Comparison of ENCODE assay signal across 8 mouse cellular contexts in genomic region chr11:104550406-104550974, GRCm38 (mm10). TPM values are rescaled to one million over a fixed set of nuclear protein-coding genes. Genes with fewer than 3 reads are reported as not detected.
DNase-seq lines count a peak whose midpoint lies in the region; ATAC-seq and TF ChIP-seq lines count a peak whose summit lies in the region.

TSS of gene Cdc27 (minus strand) at chr11:104550620.
TSS of gene Myl4 (plus strand) at chr11:104550663.

- TF ChIP-seq POLR2A in CH12.LX (IDR thresholded peaks at IDR 0.05; ENCODE audit: low read depth, low read length): peak; percentile 98

- peaks cover 4 to 45% of the 10 kb centered on the region in 2 experiments; a peak in 3 of 4 replicates for H3K4me1 ChIP-seq in CH12.LX (ENCODE audit: control insufficient read depth in 1 of 2, insufficient read depth in 2 of 2)
- no peaks in the 10 kb centered on the region; the same call in 1 of the 2 replicates for H3K4me1 ChIP-seq in forebrain, embryonic 11.5 days (replicated peaks; ENCODE audit: control insufficient read depth, insufficient read depth, low read length)
- H3K4me1 ChIP-seq in heart, embryonic 16.5 days (ENCODE audit: control insufficient read depth, insufficient read depth, low read length): peaks cover 20% of the 10 kb centered on the region
- peaks cover 36% of the 10 kb centered on the region for H3K4me1 ChIP-seq in liver, embryonic 15.5 days (replicated peaks)
- peaks cover 6% of the 10 kb centered on the region; the same call in 1 of the 2 replicates for H3K4me1 ChIP-seq in neural tube, embryonic 12.5 days

- H3K4me2 ChIP-seq in CH12.LX (ENCODE audit: insufficient read depth, low read depth, poor library complexity, severe bottlenecking): peak within 1 kb of the TSS; percentile 79
- H3K4me2 ChIP-seq in forebrain, embryonic 11.5 days (ENCODE audit: low read depth, low read length, severe bottlenecking): peak within 1 kb of the TSS; percentile 80
- peak within 1 kb of the TSS; percentile 87 for H3K4me2 ChIP-seq in heart, embryonic 16.5 days (ENCODE audit: low read depth, low read length)
- H3K4me2 ChIP-seq in liver, embryonic 15.5 days: peak within 1 kb of the TSS; percentile 76
- H3K4me2 ChIP-seq in neural tube, embryonic 12.5 days (replicated peaks): peak within 1 kb of the TSS; percentile 76

- H3K79me2 ChIP-seq in CH12.LX (replicated peaks; ENCODE audit: control insufficient read depth, extremely low read depth, insufficient read depth, poor library complexity, severe bottlenecking): peaks cover 44% of the 10 kb centered on the region

- H3K36me3 ChIP-seq in CH12.LX (replicated peaks in 1 of 2; ENCODE audit: control insufficient read depth in 1 of 2, insufficient read depth in 1 of 2, low read length in 1 of 2): peaks cover under 1 to 18% of the 10 kb centered on the region in 2 experiments
- H3K36me3 ChIP-seq in forebrain, embryonic 11.5 days (ENCODE audit: control insufficient read depth, insufficient read depth, low read length): no peaks in the 10 kb centered on the region
- H3K36me3 ChIP-seq in heart, embryonic 16.5 days (ENCODE audit: control insufficient read depth, insufficient read depth): no peaks in the 10 kb centered on the region
- H3K36me3 ChIP-seq in liver, embryonic 15.5 days (replicated peaks): peaks cover 9% of the 10 kb centered on the region
- no peaks in the 10 kb centered on the region for H3K36me3 ChIP-seq in neural tube, embryonic 12.5 days

- no peak for TF ChIP-seq RAD21 in CH12.LX (IDR thresholded peaks at IDR 0.05; ENCODE audit: low read depth, low read length)

- H3K27me3 ChIP-seq in CH12.LX (replicated peaks): no peaks in the 10 kb centered on the region
- H3K27me3 ChIP-seq in forebrain, embryonic 11.5 days (ENCODE audit: control insufficient read depth, insufficient read depth, low read length): no peaks in the 10 kb centered on the region
- H3K27me3 ChIP-seq in heart, embryonic 16.5 days (ENCODE audit: control insufficient read depth, insufficient read depth, low read length): no peaks in the 10 kb centered on the region
- no peaks in the 10 kb centered on the region for H3K27me3 ChIP-seq in liver, embryonic 15.5 days
- no peaks in the 10 kb centered on the region for H3K27me3 ChIP-seq in neural tube, embryonic 12.5 days (replicated peaks)

- H3K27ac ChIP-seq in CH12.LX (ENCODE audit: insufficient read depth, low read depth): peak within 1 kb of the TSS; percentile 85
- H3K27ac ChIP-seq in forebrain, embryonic 11.5 days (ENCODE audit: low read depth, low read length): peak within 1 kb of the TSS; percentile 54; the same call in 1 of the 2 replicates
- peak within 1 kb of the TSS; percentile 95 for H3K27ac ChIP-seq in heart, embryonic 16.5 days (ENCODE audit: low read length)
- peak within 1 kb of the TSS; percentile 90 for H3K27ac ChIP-seq in liver, embryonic 15.5 days (replicated peaks)
- peak within 1 kb of the TSS; percentile 76 for H3K27ac ChIP-seq in neural tube, embryonic 12.5 days

- TF ChIP-seq CTCF in CH12.LX (conservative IDR thresholded peaks at IDR 0.05 in 1 of 2, IDR thresholded peaks at IDR 0.05 in 1 of 2; ENCODE audit: low read depth in 2 of 2, low read length in 2 of 2): 0 out of 4 replicates have a peak, but pooled peaks of 1 of the 2 experiments have one; percentile 9

- H3K9ac ChIP-seq in CH12.LX (ENCODE audit: insufficient read depth, low read depth): peak within 1 kb of the TSS; percentile 98
- peak within 1 kb of the TSS; percentile 99 for H3K9ac ChIP-seq in forebrain, embryonic 11.5 days (ENCODE audit: low read length)
- H3K9ac ChIP-seq in heart, embryonic 16.5 days (ENCODE audit: low read length): peak within 1 kb of the TSS; percentile 100
- peak within 1 kb of the TSS; percentile 99 for H3K9ac ChIP-seq in liver, embryonic 15.5 days
- H3K9ac ChIP-seq in neural tube, embryonic 12.5 days: peak within 1 kb of the TSS; percentile 99

- H3K9me3 ChIP-seq in CH12.LX (replicated peaks; ENCODE audit: low read length): no peaks in the 10 kb centered on the region
- no peaks in the 10 kb centered on the region for H3K9me3 ChIP-seq in forebrain, embryonic 11.5 days (ENCODE audit: control insufficient read depth, low read length)
- H3K9me3 ChIP-seq in heart, embryonic 16.5 days (replicated peaks; ENCODE audit: control insufficient read depth, low read length): no peaks in the 10 kb centered on the region
- H3K9me3 ChIP-seq in liver, embryonic 15.5 days (replicated peaks): no peaks in the 10 kb centered on the region
- no peaks in the 10 kb centered on the region for H3K9me3 ChIP-seq in neural tube, embryonic 12.5 days

- WGBS in forebrain, embryonic 11.5 days: under 1% methylated on average over 35 of the region's 35 CpGs
- under 1% methylated on average over 35 of the region's 35 CpGs for WGBS in heart, embryonic 16.5 days
- WGBS in liver, embryonic 15.5 days (ENCODE audit: insufficient replicate concordance): under 1% methylated on average over 35 of the region's 35 CpGs
- WGBS in neural tube, embryonic 12.5 days: under 1% methylated on average over 35 of the region's 35 CpGs

- in situ Hi-C loops in CH12.LX (cut with MboI; ENCODE audit: low pct_ligation_motif_present, low pct_unique_long_range_greater_than_20kb, low sequenced_read_pairs): no loop called here

- no peak for TF ChIP-seq EP300 in CH12.LX (IDR thresholded peaks at IDR 0.05; ENCODE audit: low read length)

- dilution Hi-C loops in CH12.LX (cut with MboI; ENCODE audit: extremely low pct_ligation_motif_present, extremely low pct_unique_long_range_greater_than_20kb, low sequenced_read_pairs): no loop called here

- DNase-seq in CH12.LX (ENCODE audit: extremely low read depth): peak; percentile 100
- DNase-seq in c-Kit-positive CD71-positive TER-119-negative erythroid progenitor cells, embryonic 14.5 days (ENCODE audit: low read depth): peak; percentile 99
- peak; percentile 99 for DNase-seq in forebrain, embryonic 11.5 days (ENCODE audit: low spot score)
- DNase-seq in kidney, postnatal 36 days: peak; percentile 98 to 99
- peak; percentile 95 for DNase-seq in telencephalon, adult 2 months (ENCODE audit: low read depth, low spot score)

- peak; percentile 98 for ATAC-seq in forebrain, embryonic 11.5 days (replicated peaks; ENCODE audit: low FRiP score)
- ATAC-seq in heart, embryonic 16.5 days (replicated peaks; ENCODE audit: extremely low read depth, insufficient read depth, low FRiP score): peak; percentile 95
- ATAC-seq in liver, embryonic 15.5 days (ENCODE audit: insufficient read depth): peak; percentile 91
- ATAC-seq in neural tube, embryonic 12.5 days (ENCODE audit: low FRiP score, low read depth): peak; percentile 96

- peak within 1 kb of the TSS; percentile 84 to 98 (median 95) for H3K4me3 ChIP-seq in CH12.LX (replicated peaks in 1 of 3; ENCODE audit: low read depth in 2 of 3, low read length in 2 of 3, poor library complexity in 1 of 3)
- peak within 1 kb of the TSS; percentile 95 for H3K4me3 ChIP-seq in forebrain, embryonic 11.5 days (ENCODE audit: low read depth, low read length)
- H3K4me3 ChIP-seq in heart, embryonic 16.5 days (ENCODE audit: low read length): peak within 1 kb of the TSS; percentile 98
- H3K4me3 ChIP-seq in liver, embryonic 15.5 days (replicated peaks): peak within 1 kb of the TSS; percentile 98
- H3K4me3 ChIP-seq in neural tube, embryonic 12.5 days: peak within 1 kb of the TSS; percentile 95

TF ChIP-seq in CH12.LX, 34 proteins besides CTCF, POLR2A, EP300 and RAD21 (continues in another document):
- TF ChIP-seq UBTF (IDR thresholded peaks at IDR 0.05; ENCODE audit: low read depth, low read length) (0 out of 2 replicates have a peak, but pooled peaks have one; percentile 4), NRF1 (IDR thresholded peaks at IDR 0.05; ENCODE audit: low read depth, low read length) (0 out of 2 replicates have a peak, but pooled peaks have one; percentile 3), NELFE (IDR thresholded peaks at IDR 0.05; ENCODE audit: low read depth, low read length) (peak; percentile 90), POLR2AphosphoS2 (IDR thresholded peaks at IDR 0.05; ENCODE audit: low read depth, low read length) (peak; percentile 90; the same call in 1 of the 2 replicates), MYC (IDR thresholded peaks at IDR 0.05; ENCODE audit: low read depth, low read length) (no peak; the same call in 1 of the 2 replicates), MXI1 (IDR thresholded peaks at IDR 0.05; ENCODE audit: low read depth, low read length) (peak; percentile 12), MEF2A (IDR thresholded peaks at IDR 0.05; ENCODE audit: borderline replicate concordance, low read depth, low read length) (peak; percentile 33; the same call in 1 of the 2 replicates), CHD2 (IDR thresholded peaks at IDR 0.05; ENCODE audit: low read length) (peak; percentile 42; the same call in 1 of the 2 replicates), PAX5 (IDR thresholded peaks at IDR 0.05; ENCODE audit: low read length) (no peak), IRF4 (IDR thresholded peaks at IDR 0.05; ENCODE audit: low read depth, low read length) (peak; percentile 1; the same call in 1 of the 2 replicates), MAX (IDR thresholded peaks at IDR 0.05; ENCODE audit: low read length) (peak; percentile 2; the same call in 1 of the 2 replicates), TCF12 (IDR thresholded peaks at IDR 0.05; ENCODE audit: low read depth, low read length) (peak; percentile 77), ELF1 (IDR thresholded peaks at IDR 0.05; ENCODE audit: low read depth, low read length) (peak; percentile 91), KAT2A (IDR thresholded peaks at IDR 0.05; ENCODE audit: insufficient replicate concordance, low read length) (peak; percentile 78; the same call in 1 of the 2 replicates), ZNF384 (IDR thresholded peaks at IDR 0.05; ENCODE audit: low read depth, low read length) (no peak)

RNA-seq across cellular contexts. Expression of gene Cdc27, which starts in this region (rescaled TPM):
- total RNA-seq in CH12.LX (2012; rRNA removed) (34.0 and 38.7 TPM in 2 replicates), CH12.LX (2014; rRNA removed) (86.8 and 93.5 TPM in 2 replicates)
- polyA plus RNA-seq in CH12.LX (2012; ENCODE audit: insufficient read length, low read depth): 68.0 and 71.9 TPM in 2 replicates
- 56.4 and 62.7 TPM in 2 replicates for polyA plus RNA-seq in forebrain, embryonic 11.5 days (2014; fragmentation: Nextera tagmentation; extraction: Ambion mirVana)
- polyA plus RNA-seq in heart, embryonic 16.5 days (2015; fragmentation: Nextera tagmentation; extraction: Ambion mirVana): 30.3 and 33.9 TPM in 2 replicates
- 19.4 and 20.2 TPM in 2 replicates for polyA plus RNA-seq in liver, embryonic 15.5 days (2015; fragmentation: Nextera tagmentation; extraction: Ambion mirVana)
- polyA plus RNA-seq in neural tube, embryonic 12.5 days (2016; fragmentation: Nextera tagmentation; extraction: Ambion mirVana): 45.4 and 47.6 TPM in 2 replicates

RNA-seq across cellular contexts. Expression of gene Myl4, which starts in this region (rescaled TPM):
- total RNA-seq in CH12.LX (2012; rRNA removed): 49.6 and 55.9 TPM in 2 replicates
- total RNA-seq in CH12.LX (2014; rRNA removed): 39.4 and 42.8 TPM in 2 replicates
- polyA plus RNA-seq in CH12.LX (2012; ENCODE audit: insufficient read length, low read depth): 83.0 and 93.3 TPM in 2 replicates
- polyA plus RNA-seq in forebrain, embryonic 11.5 days (2014; fragmentation: Nextera tagmentation; extraction: Ambion mirVana): 0.44 and 0.84 TPM in 2 replicates
- 1,596 and 1,841 TPM in 2 replicates for polyA plus RNA-seq in heart, embryonic 16.5 days (2015; fragmentation: Nextera tagmentation; extraction: Ambion mirVana)
- polyA plus RNA-seq in liver, embryonic 15.5 days (2015; fragmentation: Nextera tagmentation; extraction: Ambion mirVana): 8.2 and 14.6 TPM in 2 replicates
- polyA plus RNA-seq in neural tube, embryonic 12.5 days (2016; fragmentation: Nextera tagmentation; extraction: Ambion mirVana): 13.7 and 21.7 TPM in 2 replicates

Comparison
In these comparisons a context has a peak if more than half of its experiments do, and no peak if none do; other contexts are left out.
1. Peak in every context shown above with its lines: DNase-seq, ATAC-seq, H3K4me3 ChIP-seq and H3K27ac ChIP-seq.
2. RNA of gene Myl4 (polyA plus RNA-seq): 1,596 to 1,841 TPM in heart, embryonic 16.5 days; 83.0 to 93.3 TPM in CH12.LX, 8.2 to 14.6 TPM in liver, embryonic 15.5 days, 13.7 to 21.7 TPM in neural tube, embryonic 12.5 days and 0.44 to 0.84 TPM in forebrain, embryonic 11.5 days; every median in the first group is over 10 times any median in the second.